Mouse (Mus musculus) erythroblast, embryonic 14.5 days (primary cell): ENCODE results near the gene 5830411N06Rik.

Experiments used
- GATA1 ChIP-seq: IDR thresholded peaks from 2 replicates; pipeline ENCODE4 v1.6.1; 2012; ENCODE audit warnings: low read length, inconsistent platforms, mixed read lengths
- TAL1 ChIP-seq: IDR thresholded peaks from 3 replicates; pipeline ENCODE4 v1.6.1; 2012; ENCODE audit warnings: low read length, inconsistent platforms, mixed read lengths

DNA sequence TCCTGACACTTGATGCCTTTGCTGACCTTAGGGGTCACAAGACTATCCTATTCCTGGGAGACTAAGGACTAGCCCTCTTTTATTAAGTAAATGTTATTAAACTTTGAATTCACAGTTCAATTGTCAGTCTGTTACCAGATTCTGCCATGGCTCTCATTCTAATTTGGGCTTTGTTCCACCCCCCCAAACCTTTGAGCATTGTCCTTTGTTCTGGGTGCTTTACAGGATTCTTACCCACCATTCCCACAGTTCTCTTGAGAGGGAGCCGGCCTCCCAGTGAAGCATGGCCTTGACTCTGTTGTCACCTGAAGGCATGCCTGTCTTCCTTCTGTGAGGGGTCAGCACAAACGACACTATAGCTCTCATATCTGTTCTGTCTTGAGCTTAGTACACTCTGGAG is 16.1 kb upstream of the 5830411N06Rik start:
- TF ChIP-seq GATA1 (no peak), TAL1 (no peak)
